Mouse (Mus musculus) lung, embryonic 15.5 days (tissue): ENCODE data around the gene Prss33. TPM values are rescaled to one million over a fixed set of nuclear protein-coding genes. Genes with fewer than 3 reads are reported as not detected.

Source experiments
- ATAC-seq: fragments of 200-750 bp; cut with Nextera tagmentation; 2 replicates; pipeline ENCODE4 v1.8.0; 2017; ENCODE audit warnings: moderate number of reproducible peaks, borderline replicate concordance; ENCODE audit not compliant: low FRiP score, low TSS enrichment; ENCODE audit errors: extremely low read depth
- H3K27ac ChIP-seq: fragments of 300-500 bp; sonication (generic); 2 replicates; pipeline ENCODE4 v1.5.1; 2015; ENCODE audit warnings: moderate library complexity, mild to moderate bottlenecking, inconsistent platforms
- H3K27me3 ChIP-seq: fragments of 300-500 bp; sonication (generic); 2 replicates; pipeline ENCODE4 v1.6.1; 2015; ENCODE audit warnings: inconsistent platforms
- H3K36me3 ChIP-seq: fragments of 300-500 bp; sonication (generic); 2 replicates; pipeline ENCODE4 v1.6.1; 2015; ENCODE audit warnings: inconsistent platforms
- H3K4me1 ChIP-seq: fragments of 300-500 bp; sonication (generic); 2 replicates; pipeline ENCODE4 v1.6.1; 2015; ENCODE audit warnings: inconsistent platforms
- H3K4me2 ChIP-seq: fragments of 300-500 bp; sonication (generic); 2 replicates; pipeline ENCODE4 v1.6.1; 2015; ENCODE audit warnings: inconsistent platforms, mild to moderate bottlenecking, moderate library complexity
- H3K4me3 ChIP-seq: fragments of 300-500 bp; sonication (generic); 2 replicates; pipeline ENCODE4 v1.5.1; 2015; ENCODE audit warnings: mild to moderate bottlenecking, inconsistent platforms
- H3K9ac ChIP-seq: fragments of 300-500 bp; sonication (generic); 2 replicates; pipeline ENCODE4 v1.6.1; 2015; ENCODE audit warnings: inconsistent platforms
- H3K9me3 ChIP-seq: fragments of 300-500 bp; sonication (generic); 2 replicates; pipeline ENCODE4 v1.6.1; 2016; ENCODE audit warnings: inconsistent platforms
- WGBS: fragments of 180-500 bp; shearing (Covaris S2); methylation state at CpG from one replicate; pipeline ENCODE4 v1.1.7; 2015; 5-methylcytosine and 5-hydroxymethylcytosine counted together
- microRNA-seq: library from miRNA; unstranded; fragments of <30 nt; microRNA quantifications from one replicate; pipeline ENCODE4, GENCODE M21; 2016
- polyA plus RNA-seq: library from polyadenylated mRNA; unstranded; fragments of >200 nt; fragmentation: Nextera tagmentation; extraction: Ambion mirVana; gene quantifications from 2 replicates; pipeline ENCODE4 v1.2.1, GENCODE M21; 2015

The Prss33 gene
- polyA plus RNA-seq, 1 experiment from 2014 or later = 0.12 TPM

DNA sequence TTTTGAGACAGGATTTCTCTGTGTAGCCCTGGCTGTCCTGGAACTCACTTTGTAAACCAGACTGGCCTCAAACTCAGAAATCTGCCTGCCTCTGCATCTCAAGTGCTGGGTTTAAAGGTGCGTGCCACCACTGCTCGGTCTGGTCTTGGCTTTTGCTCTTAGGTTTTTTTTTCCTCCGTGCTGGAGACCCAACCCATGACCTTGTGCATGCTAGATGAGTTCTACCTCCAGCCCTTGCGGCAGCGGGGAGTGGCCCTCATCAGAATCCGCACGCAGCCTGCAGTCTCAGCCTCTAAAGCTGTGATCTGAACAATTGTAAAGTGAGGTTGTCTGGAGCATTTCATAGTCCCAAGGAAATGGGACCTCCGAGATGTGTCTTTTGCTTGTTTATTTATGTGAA is 40.5 kb downstream of the Prss33 start:
- Histone ChIP-seq H3K4me1 (peaks cover 8% of the 10 kb centered on the region), H3K9me3 (no peaks in the 10 kb centered on the region), H3K36me3 (no peaks in the 10 kb centered on the region), H3K4me3 (no peak overlapping the region), H3K27ac (no peak overlapping the region), H3K4me2 (no peak overlapping the region), H3K27me3 (no peaks in the 10 kb centered on the region), H3K9ac (no peak overlapping the region)
- 89% methylated on average over 8 of the region's 8 CpGs for WGBS
- ATAC-seq = no peak

DNA sequence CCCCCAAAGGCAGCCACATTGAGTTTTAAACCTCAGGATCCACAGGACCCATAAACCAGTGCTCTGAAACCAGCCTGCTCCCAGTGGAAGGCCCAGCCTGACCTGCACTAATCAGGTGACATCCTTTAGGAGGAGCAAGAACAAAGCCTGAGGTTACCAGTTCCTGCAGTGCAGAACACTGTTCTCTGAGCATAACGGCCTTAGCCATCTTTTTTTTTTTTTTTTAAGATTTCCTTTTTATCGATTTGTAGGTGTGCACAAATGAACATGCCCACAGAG is 44.8 kb downstream of the Prss33 start:
- Histone ChIP-seq H3K4me3 (peak overlapping the region; percentile 48), H3K4me1 (peaks cover 20% of the 10 kb centered on the region), H3K9me3 (no peaks in the 10 kb centered on the region), H3K27me3 (no peaks in the 10 kb centered on the region), H3K27ac (peak overlapping the region; percentile 81; the same call in 1 of the 2 replicates), H3K36me3 (no peaks in the 10 kb centered on the region), H3K9ac (no peak overlapping the region), H3K4me2 (peak overlapping the region; percentile 81)
- 52% methylated on average over 2 of the region's 2 CpGs for WGBS
- no peak for ATAC-seq

DNA sequence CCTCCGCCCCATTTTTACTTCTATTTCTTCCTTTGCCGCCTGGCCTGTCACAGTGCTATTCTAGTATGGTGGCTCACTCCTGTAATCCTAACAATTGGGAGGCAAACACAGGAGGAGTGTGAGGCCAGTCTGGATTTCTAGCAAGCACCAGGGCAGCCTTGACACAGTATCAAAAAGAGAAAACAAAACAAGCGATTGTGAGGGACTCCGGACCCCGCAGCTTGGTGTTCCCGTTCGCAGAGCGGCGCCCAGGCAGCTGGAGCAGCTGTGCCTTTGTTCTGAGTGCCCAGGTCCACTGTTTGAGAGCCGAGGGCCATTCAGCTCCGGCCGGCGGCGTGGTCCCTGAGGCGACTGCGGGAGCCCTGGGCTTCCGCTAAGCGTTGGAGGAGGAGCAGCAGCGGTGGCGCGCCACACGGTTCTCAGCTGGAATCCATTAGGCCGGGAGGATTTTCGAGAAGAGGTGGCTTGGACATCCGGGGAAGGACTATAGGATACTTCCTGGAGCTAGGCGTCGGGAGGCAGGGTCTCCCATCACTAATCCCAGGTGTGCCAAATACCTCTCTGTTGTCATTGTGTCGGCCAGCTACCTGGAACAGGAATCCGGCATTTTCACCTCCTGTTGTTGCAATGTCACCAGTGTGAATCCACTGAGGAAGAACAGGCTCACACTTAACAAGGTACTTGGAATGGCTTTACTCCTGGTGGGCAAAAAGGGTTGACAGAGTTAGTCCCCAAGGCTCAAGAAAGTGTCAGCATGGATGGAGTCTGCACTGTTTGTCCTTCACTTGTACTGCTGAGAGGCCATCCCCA is 45.4 kb downstream of the Prss33 start, which contains the start of gene Srrm2:
Gene Srrm2 (plus strand): TSS at position 264 of the 810 bp plus-strand sequence.
- H3K4me2 ChIP-seq = peak within 1 kb of the TSS; percentile 81
- H3K27ac ChIP-seq = peak within 1 kb of the TSS; percentile 81
- H3K36me3 ChIP-seq = no peaks in the 10 kb centered on the region
- H3K4me1 ChIP-seq = peaks cover 24% of the 10 kb centered on the region
- H3K4me3 ChIP-seq = peak within 1 kb of the TSS; percentile 48
- peak within 1 kb of the TSS; percentile 58 for H3K9ac ChIP-seq
- H3K9me3 ChIP-seq = no peaks in the 10 kb centered on the region
- H3K27me3 ChIP-seq = no peaks in the 10 kb centered on the region
- ATAC-seq = peak; percentile 68; the same call in 1 of the 2 replicates
- WGBS = 2% methylated on average over 29 of the region's 29 CpGs

DNA sequence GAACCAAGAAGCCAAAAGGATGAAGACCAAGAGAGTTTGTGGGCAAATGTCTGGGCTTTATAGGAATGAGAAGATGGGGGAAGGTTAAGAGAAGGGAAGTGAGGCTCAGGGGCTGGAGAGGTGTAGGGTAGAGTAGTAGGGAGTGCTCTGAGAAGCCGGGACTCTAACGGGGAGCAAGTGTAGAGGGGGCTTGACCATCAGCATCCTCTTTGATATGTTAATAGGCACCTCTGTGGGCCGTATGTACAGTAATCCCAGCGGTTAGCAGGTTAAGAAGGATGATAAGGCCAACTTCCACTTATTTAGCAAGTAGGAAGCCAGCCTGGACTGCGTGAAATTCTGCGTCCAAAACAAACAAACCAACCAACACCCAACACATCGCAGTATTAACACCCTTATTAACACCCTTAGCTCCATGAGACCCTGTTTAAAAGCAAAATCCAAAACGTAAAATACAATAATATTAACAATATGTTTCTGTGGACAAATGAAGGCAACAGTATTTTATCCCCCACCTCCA is 46.0 kb downstream of the Prss33 start:
- H3K4me3 ChIP-seq = peak overlapping the region; percentile 48
- WGBS = 20% methylated on average over 8 of the region's 8 CpGs
- H3K27me3 ChIP-seq = no peaks in the 10 kb centered on the region
- peak overlapping the region; percentile 58 for H3K9ac ChIP-seq
- H3K36me3 ChIP-seq = no peaks in the 10 kb centered on the region
- H3K4me2 ChIP-seq = peak overlapping the region; percentile 81
- peaks cover 27% of the 10 kb centered on the region for H3K4me1 ChIP-seq
- no peak for ATAC-seq
- H3K9me3 ChIP-seq = no peaks in the 10 kb centered on the region
- H3K27ac ChIP-seq = peak overlapping the region; percentile 81

DNA sequence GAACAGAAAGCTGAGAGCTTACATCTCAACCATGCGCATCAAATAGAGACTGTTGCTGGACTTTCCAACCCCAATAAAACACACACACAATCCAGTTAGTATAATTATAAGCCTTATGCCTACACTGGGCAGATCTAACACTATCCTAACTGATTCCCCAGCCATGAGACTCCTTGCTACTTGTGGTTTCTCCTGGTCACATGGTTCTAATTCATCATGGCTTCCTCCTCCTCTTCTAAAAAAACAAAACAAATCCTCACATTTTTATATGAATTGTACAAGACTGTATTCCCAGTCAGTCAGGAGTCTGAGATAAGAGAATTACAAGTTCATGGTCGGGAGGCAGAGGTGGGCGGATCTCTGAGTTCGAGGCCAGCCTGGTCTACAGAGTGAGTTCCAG is 46.9 kb downstream of the Prss33 start:
- 83% methylated on average over 4 of the region's 4 CpGs for WGBS
- ATAC-seq = no peak
- no peaks in the 10 kb centered on the region for H3K36me3 ChIP-seq
- no peaks in the 10 kb centered on the region for H3K9me3 ChIP-seq
- H3K4me3 ChIP-seq = no peak overlapping the region
- H3K9ac ChIP-seq = no peak overlapping the region
- H3K27ac ChIP-seq = no peak overlapping the region
- H3K4me2 ChIP-seq = no peak overlapping the region
- H3K27me3 ChIP-seq = no peaks in the 10 kb centered on the region
- H3K4me1 ChIP-seq = peaks cover 27% of the 10 kb centered on the region

DNA sequence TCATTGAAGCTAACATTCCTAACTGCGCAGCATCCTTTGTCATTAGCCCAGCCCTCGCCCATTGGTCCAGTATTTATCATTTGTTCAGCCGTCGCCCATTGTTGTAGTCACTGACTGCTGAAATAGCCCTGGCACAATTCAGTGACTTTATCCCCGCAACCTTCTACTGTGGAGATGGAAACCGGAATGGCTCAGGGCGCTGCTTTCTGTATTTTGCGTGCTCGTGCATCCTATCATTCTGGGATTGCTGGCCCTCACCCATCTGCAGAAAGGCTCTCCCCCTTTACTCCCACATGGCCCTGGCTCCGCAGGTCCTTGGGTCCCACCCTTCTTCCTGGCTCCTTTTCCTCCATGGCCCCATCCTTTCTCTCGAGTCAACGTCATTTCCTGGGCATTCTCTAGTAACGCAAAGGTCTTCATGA is 49.3 kb downstream of the Prss33 start:
- WGBS = 14% methylated on average over 13 of the region's 13 CpGs
- ATAC-seq = no peak
- H3K9ac ChIP-seq = peak overlapping the region; percentile 58; the same call in 1 of the 2 replicates

DNA sequence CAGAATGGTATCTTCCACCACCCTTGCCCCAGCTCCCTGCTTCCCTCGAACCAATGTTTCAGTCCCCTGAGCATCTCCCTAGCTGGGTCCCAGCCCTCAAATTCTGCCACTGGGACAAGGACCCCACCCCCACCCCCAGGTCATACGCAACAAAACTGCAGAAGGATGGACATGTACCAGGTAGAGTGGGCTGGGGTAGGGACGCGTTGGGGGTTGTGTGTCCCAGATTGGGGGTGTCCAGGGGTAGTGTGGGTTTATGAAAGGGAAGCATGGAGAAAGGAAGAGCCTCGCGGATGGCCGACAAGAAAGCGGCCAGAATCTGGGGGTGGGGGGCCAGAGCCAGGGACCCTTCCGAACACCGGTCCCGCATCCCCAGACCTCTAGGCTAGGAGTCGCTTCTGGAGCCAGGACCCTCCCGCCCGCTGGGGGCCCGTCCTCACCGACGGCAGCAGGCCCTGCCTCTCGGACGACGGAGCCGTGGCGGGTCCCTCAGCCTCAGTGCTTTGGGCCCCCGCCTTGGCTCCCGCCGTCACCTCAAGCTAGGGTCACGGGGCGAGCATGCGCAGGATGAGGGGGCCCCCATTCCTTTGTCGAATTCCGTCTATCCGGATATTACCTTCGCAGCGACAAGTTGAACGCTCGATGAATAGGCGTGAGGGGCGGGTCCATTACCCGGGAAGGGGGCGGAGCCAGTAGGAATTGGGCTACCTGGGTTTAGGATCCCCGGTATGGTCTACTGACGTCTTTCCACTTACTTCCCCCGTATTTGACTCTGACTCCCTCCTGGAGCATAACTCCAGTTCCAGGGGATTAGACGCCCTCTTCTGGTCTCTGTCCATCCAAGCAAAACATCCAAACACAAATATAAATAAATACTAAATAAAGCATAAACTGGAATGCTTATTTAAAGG is 50.0 kb downstream of the Prss33 start, which contains the start of gene Flywch2:
Gene Flywch2 (minus strand): TSS at position 521 of the 911 bp plus-strand sequence.
- Histone ChIP-seq H3K36me3 (no peaks in the 10 kb centered on the region), H3K9ac (peak within 1 kb of the TSS; percentile 58), H3K27me3 (no peaks in the 10 kb centered on the region), H3K27ac (peak within 1 kb of the TSS; percentile 13; the same call in 1 of the 2 replicates), H3K4me2 (peak within 1 kb of the TSS; percentile 91), H3K4me3 (peak within 1 kb of the TSS; percentile 60), H3K9me3 (no peaks in the 10 kb centered on the region), H3K4me1 (peaks cover 24% of the 10 kb centered on the region)
- ATAC-seq = peak; percentile 73
- 2% methylated on average over 40 of the region's 43 CpGs for WGBS

More for the DNA sequence above, 49.3 kb downstream of the Prss33 start:
- peaks cover 27% of the 10 kb centered on the region for H3K4me1 ChIP-seq
- peak overlapping the region; percentile 91 for H3K4me2 ChIP-seq
- no peak overlapping the region for H3K27ac ChIP-seq
- H3K4me3 ChIP-seq = peak overlapping the region; percentile 60
- H3K27me3 ChIP-seq = no peaks in the 10 kb centered on the region
- no peaks in the 10 kb centered on the region for H3K9me3 ChIP-seq
- no peaks in the 10 kb centered on the region for H3K36me3 ChIP-seq

DNA sequence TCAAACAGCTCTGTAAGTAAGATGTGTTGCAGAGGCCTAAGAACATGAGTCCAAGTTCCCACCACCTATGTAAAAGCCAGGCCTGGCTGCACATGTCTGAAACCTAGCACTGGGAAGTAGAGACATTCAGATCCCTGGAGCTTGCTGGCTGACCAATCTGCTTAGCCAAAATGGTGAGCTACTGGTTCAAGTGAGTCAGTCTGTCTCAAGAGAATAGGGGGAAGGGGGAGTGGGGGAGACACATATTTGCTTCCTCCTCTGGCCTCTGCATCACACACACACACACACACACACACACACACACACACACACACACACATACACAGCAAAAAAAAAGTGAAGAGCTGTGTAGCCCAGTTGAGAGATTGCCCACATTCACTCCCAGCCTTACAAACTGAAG is 52.5 kb downstream of the Prss33 start:
- H3K9me3 ChIP-seq = no peaks in the 10 kb centered on the region
- H3K4me3 ChIP-seq = no peak overlapping the region
- no peaks in the 10 kb centered on the region for H3K36me3 ChIP-seq
- no peak overlapping the region for H3K9ac ChIP-seq
- no peak overlapping the region for H3K27ac ChIP-seq
- H3K4me2 ChIP-seq = no peak overlapping the region
- H3K27me3 ChIP-seq = no peaks in the 10 kb centered on the region
- ATAC-seq = no peak
- H3K4me1 ChIP-seq = peaks cover 11% of the 10 kb centered on the region

Small RNAs within 50 kb of the gene (microRNA-seq; reads per million reads assigned to microRNA genes)
- 0.56 reads per million for gene Mir5125

Other genes with a start within 250 kb of the Prss33 start
- gene Zfp13, start 236.6 kb downstream of the Prss33 start, polyA plus RNA-seq = 15.0 and 15.3 TPM in 2 replicates
- 0.18 and 0.40 TPM in 2 replicates for gene Zscan10, start 235.2 kb downstream of the Prss33 start, polyA plus RNA-seq
- 0.41 and 0.53 TPM in 2 replicates for gene Mmp25, start 190.8 kb downstream of the Prss33 start, polyA plus RNA-seq
- 3.5 and 4.0 TPM in 2 replicates for gene Bicdl2, start 175.6 kb downstream of the Prss33 start, polyA plus RNA-seq
- gene Hcfc1r1, start 162.5 kb downstream of the Prss33 start, polyA plus RNA-seq = 59.5 and 64.5 TPM in 2 replicates
- 48.3 and 49.1 TPM in 2 replicates for gene Thoc6, start 162.2 kb downstream of the Prss33 start, polyA plus RNA-seq
- gene Tnfrsf12a, start 158.6 kb downstream of the Prss33 start, polyA plus RNA-seq = 26.8 and 28.5 TPM in 2 replicates
- 237 and 246 TPM in 2 replicates for gene Cldn6, start 156.8 kb downstream of the Prss33 start, polyA plus RNA-seq
- gene Cldn9, start 152.0 kb downstream of the Prss33 start, polyA plus RNA-seq = 4.4 and 4.8 TPM in 2 replicates
- 0.09 and 0.28 TPM in 2 replicates for gene 1520401A03Rik, start 113.3 kb downstream of the Prss33 start, polyA plus RNA-seq
- gene Pkmyt1, start 109.7 kb downstream of the Prss33 start, polyA plus RNA-seq = 61.7 and 68.6 TPM in 2 replicates
- gene Paqr4, start 95.2 kb downstream of the Prss33 start, polyA plus RNA-seq = 43.9 and 46.7 TPM in 2 replicates
- 0.38 and 1.1 TPM in 2 replicates for gene Kremen2, start 90.2 kb downstream of the Prss33 start, polyA plus RNA-seq
- gene Flywch1, start 64.5 kb downstream of the Prss33 start, polyA plus RNA-seq = 70.5 TPM in 2 replicates
- 28.4 and 29.1 TPM in 2 replicates for gene Flywch2, start 50.0 kb downstream of the Prss33 start, polyA plus RNA-seq
- 416 and 431 TPM in 2 replicates for gene Srrm2, start 45.5 kb downstream of the Prss33 start, polyA plus RNA-seq
- 927 and 1,006 TPM in 2 replicates for gene Elob, start 6.9 kb downstream of the Prss33 start, polyA plus RNA-seq
- not detected in 2 replicates for gene Prss32, start 7.8 kb upstream of the Prss33 start, polyA plus RNA-seq
- 1.1 and 1.3 TPM in 2 replicates for gene Prss41, start 8.1 kb upstream of the Prss33 start, polyA plus RNA-seq
- not detected in 2 replicates for gene Prss21, start 32.0 kb upstream of the Prss33 start, polyA plus RNA-seq
- 0.71 TPM in 1 of 2 replicates, not detected in the other for gene Dcpp1, start 44.8 kb upstream of the Prss33 start, polyA plus RNA-seq
- not detected in 2 replicates for gene Dcpp2, start 44.8 kb upstream of the Prss33 start, polyA plus RNA-seq
- gene Dcpp3, start 81.4 kb upstream of the Prss33 start, polyA plus RNA-seq = 1.8 and 2.0 TPM in 2 replicates
- gene Sbp, start 105.6 kb upstream of the Prss33 start, polyA plus RNA-seq = not detected in 2 replicates
- not detected in 2 replicates for gene Sbpl, start 119.2 kb upstream of the Prss33 start, polyA plus RNA-seq
- gene Prss30, start 144.5 kb upstream of the Prss33 start, polyA plus RNA-seq = 0.10 and 0.20 TPM in 2 replicates
- gene Prss22, start 162.0 kb upstream of the Prss33 start, polyA plus RNA-seq = 1.4 and 1.6 TPM in 2 replicates
- 0.39 TPM in 1 of 2 replicates, not detected in the other for gene Prss27, start 202.1 kb upstream of the Prss33 start, polyA plus RNA-seq
- gene Kctd5, start 237.4 kb upstream of the Prss33 start, polyA plus RNA-seq = 68.1 and 69.0 TPM in 2 replicates